Mouse (Mus musculus): ENCODE data around the gene Exosc7.
A peak's percentile ranks its signal among the peaks of the same experiment; 100 is the strongest.

Exosc7 gene

GRCm38 (mm10) chr9:123112805-123113521 lies at the start of gene Exosc7, which contains the start of gene Zdhhc3:
Gene Exosc7, plus strand, starts transcription at chr9:123113215.
Gene Zdhhc3, minus strand, starts transcription at chr9:123113205.
- DNase-seq (ENCODE audit: inconsistent ontology term), result peak; percentile 95

- no peak for DNase-seq (ENCODE audit: inconsistent ontology term)
Measured at GRCm38 (mm10) chr9:123079149-123079548, 33.9 kb upstream of the Exosc7 start.

GRCm38 (mm10) chr9:123080355-123080754 lies 32.7 kb upstream of the Exosc7 start:
- DNase-seq (ENCODE audit: inconsistent ontology term), result no peak

- DNase-seq (ENCODE audit: inconsistent ontology term), result peak; percentile 22
Measured at GRCm38 (mm10) chr9:123080796-123081195, 32.2 kb upstream of the Exosc7 start.

GRCm38 (mm10) chr9:123085373-123085772 lies 27.6 kb upstream of the Exosc7 start:
- no peak for DNase-seq (ENCODE audit: inconsistent ontology term)

- DNase-seq (ENCODE audit: inconsistent ontology term), result no peak
Measured at GRCm38 (mm10) chr9:123087558-123087957, 25.5 kb upstream of the Exosc7 start.

- no peak for DNase-seq (ENCODE audit: inconsistent ontology term)
Measured at GRCm38 (mm10) chr9:123090844-123091243, 22.2 kb upstream of the Exosc7 start.

- DNase-seq (ENCODE audit: inconsistent ontology term), result no peak
Measured at GRCm38 (mm10) chr9:123099631-123100455, 13.2 kb upstream of the Exosc7 start.

GRCm38 (mm10) chr9:123103425-123103824 lies 9.6 kb upstream of the Exosc7 start:
- no peak for DNase-seq (ENCODE audit: inconsistent ontology term)

GRCm38 (mm10) chr9:123104362-123104761 lies 8.7 kb upstream of the Exosc7 start:
- no peak for DNase-seq (ENCODE audit: inconsistent ontology term)

- peak; percentile 94 for DNase-seq (ENCODE audit: inconsistent ontology term)
Measured at GRCm38 (mm10) chr9:123107186-123107585, 5.8 kb upstream of the Exosc7 start.

- DNase-seq (ENCODE audit: inconsistent ontology term), result no peak
Measured at GRCm38 (mm10) chr9:123109188-123109587, 3.8 kb upstream of the Exosc7 start.

GRCm38 (mm10) chr9:123111751-123112221 lies 1.2 kb upstream of the Exosc7 start:
- no peak for DNase-seq (ENCODE audit: inconsistent ontology term)

GRCm38 (mm10) chr9:123113931-123114330 lies 916 bp downstream of the Exosc7 start:
- no peak for DNase-seq (ENCODE audit: inconsistent ontology term)

GRCm38 (mm10) chr9:123115566-123115965 lies 2.6 kb downstream of the Exosc7 start:
- DNase-seq (ENCODE audit: inconsistent ontology term), result no peak

GRCm38 (mm10) chr9:123123017-123123416 lies 10.0 kb downstream of the Exosc7 start:
- no peak for DNase-seq (ENCODE audit: inconsistent ontology term)

GRCm38 (mm10) chr9:123123571-123124412 lies 10.8 kb downstream of the Exosc7 start:
- no peak for DNase-seq (ENCODE audit: inconsistent ontology term)

GRCm38 (mm10) chr9:123124413-123124981 lies 11.5 kb downstream of the Exosc7 start:
- DNase-seq (ENCODE audit: inconsistent ontology term), result no peak

GRCm38 (mm10) chr9:123127663-123128062 lies 14.6 kb downstream of the Exosc7 start:
- no peak for DNase-seq (ENCODE audit: inconsistent ontology term)

GRCm38 (mm10) chr9:123132994-123133393 lies 20.0 kb downstream of the Exosc7 start:
- DNase-seq (ENCODE audit: inconsistent ontology term), result no peak

- DNase-seq (ENCODE audit: inconsistent ontology term), result no peak
Measured at GRCm38 (mm10) chr9:123136953-123137682, 24.1 kb downstream of the Exosc7 start.
